Mouse (Mus musculus): ENCODE measurements around the gene Rex1bd. TPM values are rescaled to one million over a fixed set of nuclear protein-coding genes. Genes with fewer than 3 reads are reported as not detected.
A peak's percentile ranks its signal among the peaks of the same experiment; 100 is the strongest.

Gene Rex1bd
- total RNA-seq, 2 experiments from 2014 or later, result 96.5 to 104 TPM

DNA sequence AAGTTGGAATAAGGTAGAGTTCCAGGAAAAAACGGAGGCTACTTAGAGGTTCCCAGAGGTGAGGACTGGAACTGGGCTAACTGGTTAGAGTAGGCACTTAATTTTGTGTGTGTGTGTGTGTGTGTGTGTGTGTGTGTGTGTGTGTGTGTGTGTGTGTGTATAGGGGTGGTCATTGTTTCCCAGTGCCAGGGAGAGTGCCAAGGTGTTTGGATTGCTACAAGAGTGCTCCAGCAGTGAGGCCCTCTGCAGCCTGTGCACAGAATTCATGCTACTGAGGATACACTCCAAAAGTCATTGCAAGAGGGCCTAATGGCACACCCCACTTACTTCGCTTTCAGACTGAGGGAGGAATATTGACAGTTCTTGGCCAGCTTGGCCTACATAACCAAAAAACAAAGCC lies 23.6 kb downstream of the Rex1bd start:
- no peak for DNase-seq (ENCODE audit: low spot score in 2 of 2)

GRCm38 (mm10) chr8:70481908-70482307 lies 24.6 kb downstream of the Rex1bd start:
- DNase-seq (ENCODE audit: low spot score in 2 of 2), result peak; percentile 73 to 93

- DNase-seq (ENCODE audit: low spot score in 2 of 2), result no peak
Observed at GRCm38 (mm10) chr8:70477269-70477982, 29.1 kb downstream of the Rex1bd start.

GRCm38 (mm10) chr8:70476333-70477268 lies 30.0 kb downstream of the Rex1bd start, which contains the start of gene Klhl26:
Gene Klhl26 (minus strand): TSS chr8:70476968.
- DNase-seq (ENCODE audit: low spot score in 2 of 2), result peak; percentile 90 to 92

DNA sequence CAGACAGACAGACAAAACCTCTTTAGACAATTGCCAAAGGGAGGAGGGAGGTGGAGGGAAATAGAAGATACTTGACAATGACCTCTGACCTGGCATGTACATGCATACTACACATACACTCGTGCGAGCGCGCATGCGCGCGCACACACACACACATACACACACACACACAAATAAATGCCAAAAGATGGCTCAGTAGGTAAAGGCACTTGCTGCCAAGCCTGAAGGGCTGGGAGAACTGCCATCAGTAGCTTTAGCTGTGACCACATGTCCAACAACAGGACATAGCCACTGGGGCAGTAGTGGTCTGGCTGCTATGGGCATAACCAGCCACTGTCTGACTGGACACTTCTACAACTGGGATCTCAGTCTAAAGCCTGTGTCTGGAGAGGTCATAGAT lies 34.7 kb downstream of the Rex1bd start:
- no peak for DNase-seq (ENCODE audit: low spot score in 2 of 2)

GRCm38 (mm10) chr8:70469938-70470337 lies 36.6 kb downstream of the Rex1bd start:
- no peak for DNase-seq (ENCODE audit: low spot score in 2 of 2)

- DNase-seq (ENCODE audit: low spot score in 2 of 2), result no peak
Observed at GRCm38 (mm10) chr8:70469295-70469916, 37.1 kb downstream of the Rex1bd start.

- no peak for DNase-seq (ENCODE audit: low spot score in 2 of 2)
Observed at GRCm38 (mm10) chr8:70468733-70469132, 37.8 kb downstream of the Rex1bd start.

DNA sequence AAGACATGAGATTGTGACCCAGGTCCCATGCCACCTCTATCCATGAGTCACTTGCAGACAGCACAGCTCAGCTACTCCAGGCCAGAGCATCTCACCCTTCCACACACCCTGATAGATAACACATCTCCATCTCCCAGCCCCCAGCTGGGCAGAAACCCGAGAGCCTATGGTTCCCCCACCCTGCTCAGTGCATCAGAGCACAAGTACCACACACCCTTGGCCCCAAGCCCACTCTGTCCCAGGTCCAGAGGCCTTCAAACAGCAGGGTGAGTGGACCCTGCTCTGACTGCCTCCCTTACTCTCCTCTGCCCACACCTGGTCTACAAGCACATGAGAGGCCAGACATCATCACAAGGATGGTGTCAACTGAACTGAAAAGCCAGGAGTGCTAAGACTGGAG lies 38.6 kb downstream of the Rex1bd start:
- no peak for DNase-seq (ENCODE audit: low spot score in 2 of 2)

DNA sequence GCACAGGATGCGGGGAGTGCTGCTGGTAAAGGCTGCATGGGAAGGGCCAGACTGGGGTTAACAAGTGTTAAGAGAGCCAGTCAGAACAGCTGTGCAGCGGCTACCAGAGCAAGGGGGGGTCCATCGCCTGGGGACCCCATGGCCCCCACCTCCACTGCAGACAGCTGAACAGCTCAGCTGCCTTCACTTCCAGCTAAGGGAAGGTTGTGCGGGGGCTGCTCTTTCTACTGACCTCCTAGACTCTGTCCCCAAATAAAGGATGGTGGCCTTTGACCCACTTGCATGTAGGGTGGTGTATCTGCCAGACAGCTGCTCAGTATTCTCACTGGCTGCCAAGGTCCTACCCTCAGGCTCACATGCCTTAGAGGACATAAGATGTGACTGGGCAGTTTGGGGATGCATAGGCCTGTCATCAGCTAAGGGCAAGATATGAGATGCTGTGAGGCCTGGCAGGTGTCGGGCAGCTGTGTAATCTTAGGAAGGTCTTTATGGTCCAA lies 39.3 kb downstream of the Rex1bd start:
- DNase-seq (ENCODE audit: low spot score in 2 of 2), result no peak

GRCm38 (mm10) chr8:70466771-70467170 lies 39.8 kb downstream of the Rex1bd start:
- no peak for DNase-seq (ENCODE audit: low spot score in 2 of 2)

GRCm38 (mm10) chr8:70466305-70466704 lies 40.2 kb downstream of the Rex1bd start:
- DNase-seq (ENCODE audit: low spot score in 2 of 2), result no peak

GRCm38 (mm10) chr8:70465701-70466100 lies 40.9 kb downstream of the Rex1bd start:
- DNase-seq (ENCODE audit: low spot score in 2 of 2), result no peak

- no peak for DNase-seq (ENCODE audit: low spot score in 2 of 2)
Observed at GRCm38 (mm10) chr8:70464162-70464561, 42.4 kb downstream of the Rex1bd start.

- peak; percentile 84 to 89 for DNase-seq (ENCODE audit: low spot score in 2 of 2)
Observed at GRCm38 (mm10) chr8:70463306-70463705, 43.2 kb downstream of the Rex1bd start.

DNA sequence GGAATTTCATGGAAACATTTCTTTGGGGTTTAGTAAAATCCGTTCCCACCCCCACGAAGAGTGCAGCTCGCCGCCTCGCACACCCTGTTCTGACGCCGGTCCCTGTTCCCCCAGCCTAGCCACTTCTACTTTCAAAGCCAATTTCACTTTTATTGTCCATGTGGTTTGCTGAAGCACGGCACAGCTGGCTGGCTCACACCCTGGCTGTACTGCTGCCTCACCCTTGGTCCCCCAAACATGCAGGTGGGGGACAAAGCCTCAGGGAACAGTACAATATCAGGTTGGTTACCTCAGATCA lies 44.1 kb downstream of the Rex1bd start:
- peak in 1 of 2 experiments; percentile 64 for DNase-seq (ENCODE audit: low spot score in 2 of 2)

- no peak for DNase-seq (ENCODE audit: low spot score in 2 of 2)
Observed at GRCm38 (mm10) chr8:70461765-70462515, 44.6 kb downstream of the Rex1bd start.

DNA sequence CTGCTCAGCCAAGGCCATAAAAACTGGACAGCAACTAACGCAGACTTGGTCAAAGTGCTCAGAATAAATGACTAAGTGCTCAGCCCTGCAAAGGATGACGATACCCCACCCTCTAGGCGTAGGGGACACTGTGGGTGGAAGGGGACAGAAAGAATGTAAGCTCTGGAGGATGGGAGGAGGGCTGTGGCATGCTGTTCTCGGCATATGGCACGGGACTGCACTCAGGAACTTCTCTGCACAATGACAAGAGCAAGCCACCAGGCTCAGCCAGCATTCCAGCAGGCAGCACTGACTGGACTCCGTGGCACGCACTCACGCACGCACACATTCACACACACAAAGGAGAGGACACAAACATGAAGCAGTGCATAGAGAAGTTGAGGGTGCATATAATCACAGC lies 45.9 kb downstream of the Rex1bd start:
- peak; percentile 66 to 77 for DNase-seq (ENCODE audit: low spot score in 2 of 2)

- DNase-seq (ENCODE audit: low spot score in 2 of 2), result no peak
Observed at GRCm38 (mm10) chr8:70460199-70460598, 46.4 kb downstream of the Rex1bd start.

DNA sequence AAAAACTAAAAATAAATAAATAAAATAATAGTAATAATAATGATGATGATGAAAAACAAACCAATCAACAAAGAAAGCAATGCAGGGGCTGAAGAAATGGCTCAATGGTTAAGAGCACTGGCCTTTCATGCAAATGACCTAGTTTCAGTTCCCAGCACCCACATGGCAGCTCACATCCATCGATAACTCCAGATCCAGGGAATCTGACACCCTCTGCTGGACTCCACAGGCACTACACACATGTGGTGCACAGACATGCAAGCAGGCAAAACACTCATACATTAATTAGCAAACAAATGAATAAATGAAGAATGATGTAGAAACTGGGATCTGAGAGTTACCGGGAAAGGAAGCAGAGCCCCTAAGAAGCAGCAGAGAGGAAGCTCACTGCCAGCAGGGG lies 46.9 kb downstream of the Rex1bd start:
- DNase-seq (ENCODE audit: low spot score in 2 of 2), result no peak

DNA sequence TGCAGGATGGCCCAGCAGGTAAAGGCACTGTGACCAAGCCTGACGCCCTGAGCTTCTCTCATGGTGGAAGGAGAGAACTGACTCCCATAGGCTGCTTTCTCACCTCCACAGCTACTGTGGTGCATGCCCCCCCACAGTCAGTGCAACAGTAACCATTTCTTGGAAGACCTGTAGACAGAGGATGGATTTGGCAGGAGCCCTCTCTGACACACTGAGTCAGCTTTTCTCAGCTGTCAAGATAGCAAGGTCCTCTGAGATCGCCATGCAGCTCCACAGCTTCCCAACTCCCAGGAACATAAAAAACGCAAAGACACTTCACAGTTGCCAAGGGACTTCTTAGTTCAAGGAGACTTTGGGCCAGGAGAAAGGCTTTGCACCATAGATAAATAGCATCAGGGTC lies 48.1 kb downstream of the Rex1bd start:
- DNase-seq (ENCODE audit: low spot score in 2 of 2), result no peak
